Mouse (Mus musculus) intestine, postnatal 0 days (tissue): ENCODE data around the gene Dok7. TPM values are rescaled to one million over a fixed set of nuclear protein-coding genes. Genes with fewer than 3 reads are reported as not detected.

Experiments
- ATAC-seq: fragments of 200-750 bp; cut with Nextera tagmentation; 2 replicates; pipeline ENCODE4 v1.8.0; 2017; ENCODE audit warnings: mild to moderate bottlenecking, moderate TSS enrichment, moderate library complexity
- H3K27ac ChIP-seq: fragments of 300-500 bp; sonication (generic); 2 replicates; pipeline ENCODE4 v1.5.1; 2014; ENCODE audit warnings: mild to moderate bottlenecking, low read depth, low read length, moderate library complexity
- H3K27me3 ChIP-seq: fragments of 300-500 bp; sonication (generic); replicated peaks from 2 replicates; pipeline ENCODE4 v1.6.1; 2014; ENCODE audit warnings: low read length, mixed read lengths; ENCODE audit not compliant: control insufficient read depth, insufficient read depth
- H3K36me3 ChIP-seq: fragments of 300-500 bp; sonication (generic); 2 replicates; pipeline ENCODE4 v1.6.1; 2014; ENCODE audit warnings: mild to moderate bottlenecking, moderate library complexity; ENCODE audit not compliant: control insufficient read depth, insufficient read depth
- H3K4me1 ChIP-seq: fragments of 300-500 bp; sonication (generic); replicated peaks from 2 replicates; pipeline ENCODE4 v1.6.1; 2014; ENCODE audit warnings: antibody characterized with exemption, low read length, mixed read lengths; ENCODE audit not compliant: control insufficient read depth, insufficient read depth
- H3K4me2 ChIP-seq: fragments of 300-500 bp; sonication (generic); replicated peaks from 2 replicates; pipeline ENCODE4 v1.6.1; 2014; ENCODE audit warnings: low read depth, mild to moderate bottlenecking, moderate library complexity
- H3K4me3 ChIP-seq: fragments of 300-500 bp; sonication (generic); 2 replicates; pipeline ENCODE4 v1.5.1; 2014; ENCODE audit warnings: low read depth, low read length
- H3K9ac ChIP-seq: fragments of 300-500 bp; sonication (generic); 2 replicates; pipeline ENCODE4 v1.6.1; 2014; ENCODE audit warnings: mild to moderate bottlenecking, low read depth, low read length
- H3K9me3 ChIP-seq: fragments of 300-500 bp; sonication (generic); 2 replicates; pipeline ENCODE4 v1.6.1; 2016; ENCODE audit warnings: mixed run types; ENCODE audit not compliant: control insufficient read depth
- CTCF ChIP-seq: sonication (generic); IDR thresholded peaks from 2 replicates; pipeline ENCODE4 v1.5.1; 2016; ENCODE audit warnings: low read depth, mild to moderate bottlenecking, control low read depth, antibody characterized with exemption, moderate library complexity
- WGBS: fragments of 180-500 bp; shearing (Covaris S2); extraction: QIAGEN DNeasy Blood & Tissue Kit; methylation state at CpG from one replicate; pipeline ENCODE4 v1.1.7; 2014; 5-methylcytosine and 5-hydroxymethylcytosine counted together
- polyA plus RNA-seq: library from polyadenylated mRNA; unstranded; fragments of >200 nt; fragmentation: Nextera tagmentation; extraction: Ambion mirVana; gene quantifications from 2 replicates; pipeline ENCODE4 v1.2.1, GENCODE M21; 2015

Gene Dok7
- polyA plus RNA-seq, 1 experiment from 2014 or later = 0.33 TPM

- no peak for TF ChIP-seq CTCF
- ATAC-seq = no peak
- H3K4me1 ChIP-seq = no peaks in the 10 kb centered on the region
- no peaks in the 10 kb centered on the region for H3K36me3 ChIP-seq
- no peak overlapping the region for H3K9ac ChIP-seq
- 100% methylated on average over 2 of the region's 2 CpGs for WGBS
- H3K4me3 ChIP-seq = no peak overlapping the region
- H3K9me3 ChIP-seq = no peaks in the 10 kb centered on the region
- H3K27me3 ChIP-seq = no peaks in the 10 kb centered on the region
- H3K27ac ChIP-seq = no peak overlapping the region
- no peak overlapping the region for H3K4me2 ChIP-seq
Observed at GRCm38 (mm10) chr5:35118418-35118817, 61.9 kb downstream of the Dok7 start.

- Histone ChIP-seq H3K4me2 (no peak overlapping the region), H3K36me3 (no peaks in the 10 kb centered on the region), H3K9me3 (no peaks in the 10 kb centered on the region), H3K9ac (no peak overlapping the region), H3K4me1 (no peaks in the 10 kb centered on the region), H3K27me3 (no peaks in the 10 kb centered on the region), H3K4me3 (no peak overlapping the region), H3K27ac (no peak overlapping the region)
- 86% methylated on average over 8 of the region's 8 CpGs for WGBS
- ATAC-seq = no peak
- TF ChIP-seq CTCF = no peak
Observed at GRCm38 (mm10) chr5:35120024-35120423, 63.5 kb downstream of the Dok7 start.

- no peak for TF ChIP-seq CTCF
- no peaks in the 10 kb centered on the region for H3K36me3 ChIP-seq
- no peak overlapping the region for H3K4me2 ChIP-seq
- ATAC-seq = no peak
- no peak overlapping the region for H3K9ac ChIP-seq
- no peak overlapping the region for H3K27ac ChIP-seq
- H3K4me3 ChIP-seq = no peak overlapping the region
- H3K4me1 ChIP-seq = no peaks in the 10 kb centered on the region
- H3K9me3 ChIP-seq = no peaks in the 10 kb centered on the region
- WGBS = 77% methylated on average over 16 of the region's 16 CpGs
- H3K27me3 ChIP-seq = no peaks in the 10 kb centered on the region
Observed at GRCm38 (mm10) chr5:35129208-35129607, 72.6 kb downstream of the Dok7 start.

GRCm38 (mm10) chr5:35129767-35130191, 73.2 kb downstream of the Dok7 start:
- no peak overlapping the region for H3K4me3 ChIP-seq
- H3K36me3 ChIP-seq = no peaks in the 10 kb centered on the region
- TF ChIP-seq CTCF = no peak
- H3K27ac ChIP-seq = no peak overlapping the region
- ATAC-seq = no peak
- no peaks in the 10 kb centered on the region for H3K27me3 ChIP-seq
- no peaks in the 10 kb centered on the region for H3K4me1 ChIP-seq
- no peaks in the 10 kb centered on the region for H3K9me3 ChIP-seq
- H3K9ac ChIP-seq = no peak overlapping the region
- WGBS = 88% methylated on average over 7 of the region's 7 CpGs
- no peak overlapping the region for H3K4me2 ChIP-seq

GRCm38 (mm10) chr5:35131237-35131636, 74.7 kb downstream of the Dok7 start:
- Histone ChIP-seq H3K4me3 (no peak overlapping the region), H3K36me3 (no peaks in the 10 kb centered on the region), H3K4me1 (no peaks in the 10 kb centered on the region), H3K4me2 (no peak overlapping the region), H3K9me3 (no peaks in the 10 kb centered on the region), H3K9ac (no peak overlapping the region), H3K27me3 (no peaks in the 10 kb centered on the region), H3K27ac (no peak overlapping the region)
- TF ChIP-seq CTCF = peak; percentile 43; the same call in 1 of the 2 replicates
- WGBS = 32% methylated on average over 1 of the region's 1 CpGs
- ATAC-seq = no peak

- no peaks in the 10 kb centered on the region for H3K9me3 ChIP-seq
- TF ChIP-seq CTCF = peak; percentile 88
- H3K27ac ChIP-seq = no peak overlapping the region
- no peak for ATAC-seq
- no peak overlapping the region for H3K4me3 ChIP-seq
- H3K36me3 ChIP-seq = no peaks in the 10 kb centered on the region
- H3K4me1 ChIP-seq = no peaks in the 10 kb centered on the region
- H3K9ac ChIP-seq = no peak overlapping the region
- 11% methylated on average over 7 of the region's 7 CpGs for WGBS
- no peaks in the 10 kb centered on the region for H3K27me3 ChIP-seq
- no peak overlapping the region for H3K4me2 ChIP-seq
Observed at GRCm38 (mm10) chr5:35131773-35132172, 75.2 kb downstream of the Dok7 start.
